Mouse (Mus musculus): ENCODE measurements at regions not wholly inside any gene's neighbourhood (a gene's known extent, or its start where the extent isn't known, plus 50 kb on each side); places are given as distances from the start of the nearest gene placed in this dataset.
A peak's percentile ranks its signal among the peaks of the same experiment; 100 is the strongest.

DNA sequence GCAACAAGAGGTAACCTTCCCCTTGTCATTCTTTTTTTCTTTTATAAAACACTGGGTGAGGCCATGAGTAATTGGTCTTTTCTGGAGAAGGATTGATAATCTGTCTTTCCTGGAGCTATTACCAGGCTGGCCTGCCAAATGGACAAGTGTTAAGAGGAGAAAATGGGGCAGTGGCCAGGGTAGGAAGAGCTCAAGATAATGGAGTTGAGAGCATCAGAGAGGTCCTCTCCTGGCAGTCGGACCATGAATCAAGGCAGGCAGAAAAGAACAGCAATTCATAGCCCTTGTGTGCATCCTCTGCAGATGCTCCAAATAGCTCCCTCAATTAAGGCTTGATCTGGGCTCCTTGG, 208.2 kb downstream of the Rpl10-ps3 start:
- DNase-seq, result no peak

DNA sequence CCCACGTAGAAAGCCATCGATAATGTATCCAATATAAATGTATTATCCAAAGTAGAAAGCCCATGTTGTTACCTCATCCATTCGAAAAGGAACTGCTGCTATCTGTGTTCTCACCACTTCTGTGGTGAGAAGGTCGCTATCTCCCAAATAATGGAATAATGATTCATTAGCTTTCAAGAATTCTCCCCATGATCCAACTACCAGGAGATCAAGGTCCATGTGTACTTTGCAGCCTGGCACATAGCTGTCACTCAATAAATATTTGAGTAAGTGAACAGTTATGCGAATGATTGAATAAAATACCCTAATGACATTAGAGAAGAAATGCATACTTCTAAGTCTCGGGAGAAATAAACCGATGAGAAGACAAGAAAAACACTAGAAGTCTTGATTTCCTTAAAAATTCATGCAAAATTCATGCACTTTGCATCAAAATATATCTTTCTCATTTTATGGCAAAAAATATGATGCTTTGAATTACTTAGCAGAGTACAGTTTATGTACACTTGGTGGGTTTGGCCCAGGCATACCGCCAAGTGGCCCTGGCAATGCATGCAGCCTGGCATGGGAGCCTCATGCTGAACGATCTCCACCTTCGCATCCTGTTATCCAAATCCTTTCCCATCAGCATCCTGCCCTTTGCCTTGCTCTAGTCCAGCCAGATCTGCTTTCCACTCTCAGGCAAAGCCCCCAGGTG, 208.7 kb downstream of the Rpl10-ps3 start:
- DNase-seq, result no peak

DNA sequence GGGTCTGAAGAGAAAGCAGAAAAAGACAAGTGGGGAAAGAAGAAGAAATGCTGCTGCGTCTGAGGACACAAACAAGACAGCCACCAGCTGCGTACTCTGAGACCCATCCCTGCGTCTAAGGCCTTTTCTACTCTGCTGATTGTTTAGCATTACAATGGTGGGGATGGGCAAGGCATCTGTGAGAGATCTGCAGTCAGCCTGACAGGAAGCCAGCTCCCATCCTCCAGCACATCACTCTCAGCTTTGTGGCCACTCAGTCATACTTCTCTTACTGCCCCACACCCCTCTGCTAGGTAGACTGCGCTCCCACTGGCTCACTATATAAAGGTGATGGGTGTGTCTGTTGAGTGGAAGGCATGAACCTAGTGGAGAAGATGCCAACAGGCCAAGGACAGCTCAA, 220.5 kb downstream of the Rpl10-ps3 start:
- no peak for DNase-seq

DNA sequence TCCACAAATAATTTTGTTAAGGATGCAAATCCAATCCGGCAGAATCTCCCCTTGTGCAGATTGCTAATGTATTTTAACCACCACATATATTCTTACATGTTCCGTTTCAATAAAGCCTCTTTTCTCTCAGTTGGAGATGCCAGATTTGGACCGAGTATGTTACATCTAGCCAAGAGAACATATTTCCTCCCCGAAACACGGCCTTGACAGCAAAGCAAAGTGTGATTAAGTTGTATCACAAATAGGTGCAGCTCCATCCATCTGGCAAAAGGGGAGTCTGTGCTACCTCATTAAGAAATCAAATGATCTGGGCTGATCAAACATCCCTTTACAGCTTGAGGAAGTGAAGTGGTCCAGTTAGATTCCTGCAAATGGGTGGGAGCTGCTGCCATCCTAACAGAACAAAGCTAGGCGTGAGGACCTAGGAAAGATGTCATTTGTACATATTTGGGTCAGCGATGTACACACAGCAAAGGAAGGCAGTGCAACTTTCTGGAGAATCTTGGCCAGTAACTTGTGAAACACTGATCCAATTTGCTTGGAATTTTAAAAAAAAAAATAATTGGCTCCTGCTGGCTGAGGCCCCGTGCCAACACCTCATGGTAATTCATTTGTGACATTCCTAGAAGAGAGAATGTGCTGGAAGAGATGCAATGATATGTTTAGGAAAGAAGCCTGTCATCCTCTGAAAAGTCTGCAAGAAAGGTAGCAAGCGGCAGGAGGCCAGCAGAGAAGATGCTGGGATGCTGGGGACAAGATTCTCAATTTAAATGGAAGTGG, 223.8 kb downstream of the Rpl10-ps3 start:
- peak; percentile 11 for DNase-seq

DNA sequence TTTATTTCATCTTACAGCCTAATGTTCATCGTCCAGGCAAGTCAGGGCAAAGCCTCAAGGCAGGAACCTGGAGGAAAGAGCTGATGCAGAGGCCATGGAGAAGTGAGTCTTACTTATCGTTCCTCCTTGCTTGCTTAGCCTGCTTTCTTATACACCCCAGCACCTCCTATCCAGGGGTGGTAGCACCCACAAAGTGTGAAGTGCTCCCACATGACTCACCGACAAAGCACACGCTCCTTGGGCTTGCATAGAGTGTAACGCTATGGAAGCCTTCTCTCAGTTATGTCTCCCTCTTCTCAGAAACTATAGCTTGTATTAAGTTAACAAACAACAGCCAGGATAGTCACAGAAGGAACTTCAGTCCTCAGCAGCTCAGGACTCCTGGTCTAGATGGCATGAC, 225.4 kb downstream of the Rpl10-ps3 start:
- DNase-seq, result no peak

DNA sequence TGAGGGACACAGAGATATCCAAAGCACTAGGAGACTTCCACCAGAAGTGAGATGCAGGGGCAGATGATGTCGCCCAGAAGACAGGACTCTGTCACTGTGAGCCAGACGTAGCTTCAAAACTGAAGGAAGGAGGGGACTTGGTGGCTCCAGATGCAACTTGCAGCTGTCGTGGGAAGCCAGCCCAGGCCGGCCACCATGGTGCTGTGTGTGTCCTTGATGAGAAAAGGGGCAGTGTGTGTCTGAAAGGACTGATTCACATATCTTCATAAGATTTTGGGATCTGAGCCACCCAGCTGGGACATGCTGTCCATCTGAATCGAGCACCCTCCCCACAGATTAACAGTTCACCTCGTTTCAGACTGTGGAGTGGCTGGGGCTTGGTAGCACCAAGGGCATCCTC, 226.2 kb downstream of the Rpl10-ps3 start:
- no peak for DNase-seq

DNA sequence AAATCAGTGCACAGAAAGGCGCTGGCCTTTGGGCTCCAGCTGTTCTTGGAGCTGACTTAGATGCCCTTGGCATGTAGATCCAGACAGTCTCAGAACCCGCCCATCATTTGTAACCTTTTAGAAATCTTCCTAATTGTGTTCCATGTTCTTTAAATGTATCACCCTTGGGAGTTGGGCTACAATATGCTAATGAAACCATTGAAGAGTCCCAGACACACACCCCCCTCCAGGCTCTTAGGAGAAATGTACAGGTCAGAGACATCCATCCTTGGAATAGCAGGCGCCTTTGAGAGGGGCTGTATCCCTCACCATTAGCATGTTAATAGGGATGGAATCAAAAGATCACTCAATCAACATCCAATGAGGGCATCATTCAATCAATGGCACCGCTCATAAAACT, 238.2 kb downstream of the Rpl10-ps3 start:
- no peak for DNase-seq

DNA sequence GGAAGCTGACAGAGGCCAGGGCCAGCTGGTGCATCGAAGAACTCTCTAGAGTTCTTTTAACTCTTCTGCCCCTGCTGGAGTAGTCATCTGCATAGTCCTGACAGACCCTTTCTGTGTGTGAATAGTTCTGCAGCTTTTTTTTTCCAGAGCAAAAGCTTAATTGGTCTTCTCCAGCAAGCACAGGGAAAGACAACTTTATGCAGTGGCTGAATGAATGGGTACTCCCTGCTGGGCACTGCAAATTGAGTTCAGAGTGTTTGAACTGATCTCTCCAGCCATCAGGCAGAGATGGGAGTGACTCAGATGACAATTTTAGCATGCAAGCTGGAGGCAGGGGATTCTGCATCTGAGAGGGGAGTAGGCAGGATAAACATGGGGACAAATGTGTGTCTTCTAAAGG, 242.0 kb downstream of the Rpl10-ps3 start:
- DNase-seq, result no peak

DNA sequence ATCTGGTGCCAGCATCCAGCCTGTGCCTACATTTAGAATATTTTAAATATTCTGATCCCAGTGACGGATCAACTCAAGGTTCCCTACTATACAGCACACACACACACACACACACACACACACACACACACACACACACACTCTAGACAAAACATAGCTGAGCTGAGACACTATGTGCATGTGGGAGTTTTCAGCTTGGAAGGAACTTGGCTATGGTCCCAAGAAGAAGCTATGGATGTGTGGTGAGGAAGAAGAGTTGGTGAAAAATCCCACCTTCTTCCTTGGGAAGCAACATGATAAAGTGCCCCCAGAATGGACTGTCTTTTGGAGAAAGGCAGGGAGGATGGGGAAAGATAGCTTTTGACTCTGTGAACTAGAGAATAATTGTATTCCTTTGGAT, 243.7 kb downstream of the Rpl10-ps3 start:
- DNase-seq, result no peak

DNA sequence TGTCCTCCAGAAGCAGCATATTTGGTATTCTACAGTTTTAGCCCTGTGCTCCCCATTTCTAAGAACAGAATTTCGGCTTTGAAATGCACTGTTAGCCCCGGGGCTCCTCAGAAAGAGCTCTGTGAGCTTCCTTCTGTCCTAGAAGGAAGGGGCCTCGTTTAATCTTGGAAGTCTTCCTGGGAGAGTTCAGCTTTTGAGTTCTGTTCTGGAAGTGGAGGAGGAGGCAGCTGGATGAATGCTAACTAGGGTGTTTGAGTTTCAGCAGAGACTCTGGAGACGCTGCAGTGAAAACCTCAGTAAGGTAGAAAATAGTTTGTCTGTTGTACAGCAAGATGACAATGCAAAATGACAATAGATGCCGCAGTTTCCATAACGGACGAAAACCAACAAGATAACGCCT, 253.8 kb downstream of the Rpl10-ps3 start:
- no peak for DNase-seq

DNA sequence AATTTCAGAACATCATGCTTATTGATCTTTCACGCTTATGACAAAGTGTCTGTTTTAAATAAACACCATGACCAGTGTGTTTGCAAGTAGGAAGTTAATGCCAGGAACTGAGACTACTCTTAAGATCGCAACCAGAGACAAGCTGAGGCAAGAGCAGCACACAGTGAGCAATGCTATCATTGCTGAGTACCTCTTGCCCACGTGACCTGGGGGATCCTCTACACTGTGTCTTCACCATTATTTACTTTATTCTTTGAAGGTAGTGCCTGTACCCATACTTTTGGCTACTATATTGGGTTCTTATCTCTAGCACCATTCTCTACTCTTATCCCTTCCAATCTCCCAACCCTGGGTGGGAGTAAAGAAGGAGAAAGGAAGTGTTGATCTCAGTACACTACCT, 254.9 kb downstream of the Rpl10-ps3 start:
- DNase-seq, result no peak

DNA sequence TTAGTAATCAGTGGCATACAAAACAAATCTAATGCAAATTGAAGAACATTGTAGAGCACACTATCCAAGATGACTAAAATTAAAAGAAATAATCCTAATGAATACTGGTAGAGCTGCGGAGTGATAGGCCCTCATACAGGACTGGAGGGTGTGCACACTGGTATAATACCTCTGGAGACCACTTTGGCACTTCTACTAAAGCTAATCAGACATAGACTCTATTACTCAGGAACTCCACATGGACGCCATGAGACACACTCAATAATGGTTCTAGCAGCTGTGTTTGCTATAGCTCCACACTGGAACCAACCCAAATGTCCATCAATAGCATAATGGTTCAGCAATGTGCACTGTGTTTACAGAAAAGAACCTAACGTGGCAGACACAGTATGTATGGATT, 264.6 kb downstream of the Rpl10-ps3 start:
- DNase-seq, result no peak

DNA sequence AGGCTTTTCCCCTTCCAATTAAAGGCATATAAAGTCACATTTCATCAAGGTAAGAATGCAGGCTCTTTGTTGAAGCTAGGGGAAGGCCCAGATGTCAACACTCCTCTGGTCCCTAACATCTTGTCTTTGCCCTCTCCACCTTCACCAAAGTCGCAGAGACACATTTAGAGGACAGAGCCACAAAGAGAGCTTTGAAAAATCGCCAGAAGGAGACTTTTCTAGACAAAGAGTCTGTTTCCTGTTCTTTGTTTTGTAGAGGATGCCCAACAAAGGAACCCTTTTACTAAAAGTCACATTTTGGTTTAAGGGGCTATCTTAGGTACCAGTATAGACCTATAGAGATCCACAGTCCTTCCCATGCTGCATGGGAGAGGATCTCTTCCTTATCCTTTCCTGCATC, 269.9 kb upstream of the Ncam1 start:
- DNase-seq, result no peak

DNA sequence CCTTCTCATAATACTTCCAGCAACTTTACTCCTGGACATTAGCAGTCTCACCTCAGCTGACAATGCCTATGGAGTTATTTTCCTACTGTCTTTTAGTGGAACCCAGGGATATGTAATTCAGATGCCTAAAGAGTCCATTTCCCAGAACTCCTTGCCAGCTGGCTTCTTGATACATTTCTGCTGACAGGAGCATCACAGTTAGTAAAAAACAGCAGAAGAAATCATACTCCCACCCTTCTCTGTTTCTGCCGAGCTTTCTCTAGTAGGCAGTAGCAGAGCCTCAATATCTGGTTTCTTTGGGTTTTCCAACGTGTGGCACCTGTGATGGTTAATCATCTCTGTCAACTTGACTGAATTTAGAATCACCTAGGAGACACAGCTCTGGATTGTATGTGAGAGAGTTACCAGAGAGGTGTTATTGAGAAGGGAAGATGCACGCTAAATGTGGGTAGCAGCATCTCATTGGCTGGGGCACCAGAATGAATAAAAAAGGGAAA, 269.1 kb upstream of the Ncam1 start:
- no peak for DNase-seq

DNA sequence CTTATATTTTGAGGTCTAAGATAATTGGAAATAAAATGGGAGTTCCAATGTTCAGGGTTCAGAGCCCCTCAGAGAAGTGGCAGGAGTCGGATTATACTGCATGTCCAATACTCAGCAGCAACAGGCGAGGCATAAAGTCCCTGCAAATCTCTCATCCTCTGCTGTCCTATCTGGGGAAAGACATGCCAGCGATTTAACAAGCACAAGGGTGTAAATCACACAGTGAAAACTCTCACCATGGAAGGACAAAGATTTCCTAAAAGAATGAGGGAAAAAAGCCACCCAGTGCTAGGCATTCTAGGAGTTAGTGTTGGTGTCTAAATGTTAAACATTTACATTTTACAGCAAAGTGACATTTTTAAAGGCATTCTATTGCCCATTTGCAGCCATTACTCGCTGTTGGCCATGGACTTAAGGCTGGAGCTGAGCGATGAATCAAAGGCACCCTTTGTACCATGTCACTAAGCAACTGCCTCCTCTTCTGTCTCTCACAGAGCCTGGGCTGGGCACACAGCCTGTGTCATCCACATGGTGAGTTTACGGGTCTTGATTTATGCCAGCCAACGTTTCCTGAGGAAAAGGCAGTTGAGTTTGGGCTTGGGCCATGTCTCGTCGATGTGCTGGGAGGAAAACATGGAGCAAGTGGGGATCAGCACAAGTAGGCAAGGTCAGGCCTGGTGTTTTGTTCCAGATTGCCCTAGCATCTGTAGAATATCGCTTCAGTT, 265.9 kb upstream of the Ncam1 start:
- DNase-seq, result no peak

DNA sequence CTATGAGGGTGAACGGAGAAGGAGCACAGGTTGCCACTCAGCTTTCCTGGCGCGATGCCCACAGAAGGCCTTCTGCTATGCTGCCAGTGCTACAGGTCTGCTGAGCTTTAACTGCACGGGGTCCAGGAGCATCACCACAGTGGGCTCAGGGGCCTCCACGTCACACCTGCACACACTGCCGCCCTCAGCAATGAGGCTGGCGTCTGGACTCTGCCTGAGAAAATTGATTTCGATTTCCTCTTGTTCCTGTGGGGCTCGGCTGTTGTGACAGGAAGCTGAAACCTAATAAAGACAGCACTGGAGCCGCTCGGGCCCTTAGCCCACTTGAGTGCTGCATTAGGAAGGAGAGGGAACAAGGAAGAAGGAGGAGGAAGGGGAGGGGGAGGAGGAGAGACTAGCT, 239.5 kb upstream of the Ncam1 start:
- no peak for DNase-seq

DNA sequence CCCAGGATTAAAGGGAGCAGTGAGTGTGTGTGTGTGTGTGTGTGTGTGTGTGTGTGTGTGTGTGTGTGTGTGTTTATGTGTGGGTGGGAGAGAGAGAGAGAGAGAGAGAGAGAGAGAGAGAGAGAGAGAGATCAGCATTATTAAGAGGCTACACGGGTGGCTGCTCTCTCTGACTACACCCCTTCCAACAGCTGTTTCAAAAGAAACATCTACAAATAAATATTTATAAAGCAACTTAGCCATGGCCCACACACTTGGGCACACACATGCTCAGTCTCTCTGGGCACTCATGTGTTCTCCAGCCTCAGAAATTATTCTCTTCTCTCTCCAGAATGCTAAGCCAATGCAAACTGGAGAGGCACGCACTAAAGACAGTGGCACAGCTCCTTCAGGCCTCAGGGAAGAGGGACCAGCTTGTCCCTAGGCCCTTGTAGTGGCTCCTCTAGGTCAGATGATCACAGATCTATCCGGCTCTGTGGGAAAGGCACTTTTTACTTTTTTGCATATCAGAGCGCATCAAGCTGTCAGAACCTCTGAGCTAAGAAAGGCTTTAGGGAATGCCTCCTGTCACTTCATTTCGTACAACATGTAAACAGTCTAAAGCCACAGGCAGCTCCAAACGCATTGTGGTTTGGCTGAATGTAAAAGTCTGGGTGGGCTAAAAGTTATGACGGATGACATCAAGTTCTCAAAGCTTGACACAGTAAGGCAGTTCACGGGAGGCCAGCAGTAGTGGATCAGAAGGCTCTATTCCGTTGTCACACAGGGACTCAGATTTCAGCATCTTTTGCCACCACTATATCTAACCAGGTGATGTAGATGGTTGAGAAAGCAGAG, 233.8 kb upstream of the Ncam1 start:
- DNase-seq, result peak; percentile 17

DNA sequence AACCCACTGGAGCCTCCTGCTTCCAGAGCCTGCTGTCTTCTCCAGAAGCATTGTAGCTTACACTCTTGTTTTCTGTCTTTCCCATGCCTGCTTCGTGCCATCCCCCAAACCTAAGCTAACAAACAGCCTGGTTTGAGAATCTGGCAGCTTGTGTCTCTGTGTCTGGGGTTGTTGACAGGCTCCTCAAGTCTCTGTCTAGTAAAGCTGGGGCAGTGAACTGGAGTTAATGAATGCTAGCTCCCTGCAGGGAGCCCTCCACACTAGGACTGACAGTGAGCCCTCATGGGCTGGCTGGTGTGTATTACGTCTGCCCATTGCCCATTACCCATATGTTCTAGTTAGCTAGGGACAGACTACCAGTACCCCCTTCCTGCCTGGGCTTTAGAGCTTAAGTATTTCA, 232.6 kb upstream of the Ncam1 start:
- no peak for DNase-seq

DNA sequence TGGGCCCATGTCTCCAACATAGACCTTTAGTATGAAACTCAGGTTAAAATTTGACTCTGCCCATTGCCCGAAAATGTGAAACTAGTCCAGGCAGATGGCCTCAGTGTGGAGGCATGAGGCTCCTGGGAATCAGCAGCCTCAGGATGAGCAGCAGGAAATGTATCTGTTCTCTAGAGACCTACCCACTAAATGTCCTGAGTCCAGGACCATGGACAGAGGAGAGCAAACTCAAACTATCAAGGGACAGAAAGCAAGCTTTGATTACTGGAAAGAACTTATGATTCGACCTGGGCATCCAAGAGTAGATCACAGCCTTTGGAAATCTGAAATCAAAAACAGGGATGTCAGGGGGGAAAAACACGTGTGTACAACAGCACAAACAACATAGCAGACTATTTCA, 230.3 kb upstream of the Ncam1 start:
- peak; percentile 52 for DNase-seq

DNA sequence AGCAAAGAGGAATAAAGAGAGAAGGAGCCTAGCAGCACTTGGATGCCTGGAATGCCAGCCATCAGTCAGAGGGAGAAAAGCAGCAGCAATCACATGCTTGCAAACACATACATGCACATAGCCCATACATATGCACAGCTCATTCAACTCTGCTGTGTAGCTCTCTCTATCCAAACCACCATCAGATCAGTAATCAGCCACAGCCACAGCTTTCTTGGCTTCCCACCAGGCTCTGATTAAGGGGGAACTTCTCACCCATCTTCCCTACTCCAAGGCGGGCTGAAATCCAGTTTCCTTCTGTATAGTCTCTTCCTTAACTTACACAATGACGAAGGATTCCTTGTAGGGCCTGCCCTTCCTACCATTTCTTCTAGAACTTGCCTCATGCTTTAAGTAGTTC, 229.8 kb upstream of the Ncam1 start:
- DNase-seq, result no peak

DNA sequence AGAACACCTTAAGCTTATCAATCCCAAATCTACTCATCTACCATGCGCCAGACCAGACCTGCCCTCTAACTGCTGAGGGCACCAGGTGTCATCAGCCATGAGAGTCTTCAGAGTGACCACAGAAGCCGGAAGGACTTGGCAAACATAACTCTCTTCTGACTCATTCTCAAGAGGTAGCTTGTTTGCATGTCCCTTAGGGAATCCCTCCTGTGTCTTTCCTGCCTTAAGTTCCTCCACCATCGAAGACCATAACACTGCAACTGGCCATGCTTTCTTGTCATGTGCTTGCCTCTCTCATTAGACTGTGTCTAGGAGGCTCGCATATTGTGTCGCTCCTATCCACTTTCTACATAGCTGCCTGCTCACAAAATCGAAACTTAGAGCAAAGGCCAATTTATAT, 226.1 kb upstream of the Ncam1 start:
- DNase-seq, result no peak

DNA sequence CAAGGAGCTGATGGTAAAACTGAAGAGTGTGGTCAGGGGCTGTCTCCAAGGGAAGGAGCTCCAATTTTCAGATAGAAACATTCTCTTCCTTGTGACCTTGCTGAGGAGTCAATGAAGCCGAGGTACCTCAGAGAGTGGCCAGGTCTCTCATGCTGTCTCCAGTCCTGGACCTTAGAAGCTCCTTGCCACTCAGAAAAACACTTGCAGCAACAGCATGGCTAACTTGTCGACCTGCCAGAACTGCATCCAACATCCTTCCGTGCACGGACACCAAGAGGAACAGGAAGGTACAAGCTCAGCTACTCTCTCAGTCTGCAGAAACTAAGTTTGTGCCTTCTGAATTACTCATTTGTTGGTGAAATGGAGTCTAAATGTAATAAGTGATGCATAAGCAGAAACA, 214.9 kb upstream of the Ncam1 start:
- DNase-seq, result no peak
